Mouse (Mus musculus) limb, embryonic 11.5 days (tissue): ENCODE measurements around the gene Vps13a. TPM values are rescaled to one million over a fixed set of nuclear protein-coding genes. Genes with fewer than 3 reads are reported as not detected.
"Not testable (repeated sequence)": the region's sequence is repeated elsewhere in the genome, so short reads cannot be mapped to it uniquely, and the experiment has no call there.

Experiments used
- ATAC-seq: fragments of 200-750 bp; cut with Nextera tagmentation; 2 replicates; pipeline ENCODE4 v1.8.0; 2017; ENCODE audit warnings: low read depth; ENCODE audit not compliant: insufficient number of reproducible peaks, low FRiP score, low TSS enrichment
- DNase-seq: peaks from one replicate; pipeline ENCODE4 v3.0.0-alpha.2; 2015; ENCODE audit warnings: low spot score
- H3K27ac ChIP-seq: fragments of 300-500 bp; sonication (generic); replicated peaks from 2 replicates; pipeline ENCODE4 v1.5.1; 2014; ENCODE audit warnings: low read depth, mild to moderate bottlenecking, low read length
- H3K27me3 ChIP-seq: fragments of 300-500 bp; sonication (generic); 2 replicates; pipeline ENCODE4 v1.6.1; 2014; ENCODE audit warnings: mild to moderate bottlenecking, low read length, mixed read lengths; ENCODE audit not compliant: control insufficient read depth, insufficient read depth
- H3K36me3 ChIP-seq: fragments of 300-500 bp; sonication (generic); 2 replicates; pipeline ENCODE4 v1.6.1; 2014; ENCODE audit warnings: mild to moderate bottlenecking, low read length, moderate library complexity, mixed read lengths; ENCODE audit not compliant: control insufficient read depth, insufficient read depth
- H3K4me1 ChIP-seq: fragments of 300-500 bp; sonication (generic); 2 replicates; pipeline ENCODE4 v1.6.1; 2014; ENCODE audit warnings: low read length, mixed read lengths; ENCODE audit not compliant: control insufficient read depth, insufficient read depth
- H3K4me2 ChIP-seq: fragments of 300-500 bp; sonication (generic); 2 replicates; pipeline ENCODE4 v1.6.1; 2014; ENCODE audit warnings: low read depth, mild to moderate bottlenecking, moderate library complexity; ENCODE audit not compliant: severe bottlenecking
- H3K4me3 ChIP-seq: fragments of 300-500 bp; sonication (generic); 2 replicates; pipeline ENCODE4 v1.5.1; 2014; ENCODE audit warnings: low read depth, low read length
- H3K9ac ChIP-seq: fragments of 300-500 bp; sonication (generic); 2 replicates; pipeline ENCODE4 v1.6.1; 2014; ENCODE audit warnings: mild to moderate bottlenecking, low read length
- H3K9me3 ChIP-seq: fragments of 300-500 bp; sonication (generic); 2 replicates; pipeline ENCODE4 v1.6.1; 2016; ENCODE audit warnings: low read length; ENCODE audit not compliant: control insufficient read depth
- WGBS: fragments of 180-500 bp; shearing (Covaris S2); extraction: QIAGEN DNeasy Blood & Tissue Kit; methylation state at CpG from one replicate; pipeline ENCODE4 v1.1.7; 2014; 5-methylcytosine and 5-hydroxymethylcytosine counted together
- polyA plus RNA-seq: library from polyadenylated mRNA; unstranded; fragments of >200 nt; fragmentation: Nextera tagmentation; extraction: Ambion mirVana; gene quantifications from 2 replicates; pipeline ENCODE4 v1.2.1, GENCODE M21; 2014

The Vps13a gene
- polyA plus RNA-seq, 1 experiment from 2014 or later = 8.1 TPM

GRCm38 (mm10) chr19:16778578-16778977, 2.2 kb downstream of the Vps13a start:
- DNase-seq = no peak
- ATAC-seq = no peak

GRCm38 (mm10) chr19:16777901-16778300, 2.8 kb downstream of the Vps13a start:
- no peaks in the 10 kb centered on the region; the same call in 1 of the 2 replicates for H3K27me3 ChIP-seq
- H3K27ac ChIP-seq = no peak overlapping the region
- DNase-seq (no peak), ATAC-seq (no peak)
- no peak overlapping the region for H3K4me3 ChIP-seq
- no peaks in the 10 kb centered on the region for H3K36me3 ChIP-seq
- H3K4me2 ChIP-seq = no peak overlapping the region
- no peaks in the 10 kb centered on the region for H3K9me3 ChIP-seq
- H3K9ac ChIP-seq = no peak overlapping the region
- no peaks in the 10 kb centered on the region for H3K4me1 ChIP-seq
- WGBS = 74% methylated on average over 3 of the region's 3 CpGs

More at GRCm38 (mm10) chr19:16778578-16778977, 2.2 kb downstream of the Vps13a start:
- no peaks in the 10 kb centered on the region; the same call in 1 of the 2 replicates for H3K27me3 ChIP-seq
- H3K4me1 ChIP-seq = no peaks in the 10 kb centered on the region
- no peak overlapping the region for H3K4me2 ChIP-seq
- H3K4me3 ChIP-seq = no peak overlapping the region
- H3K9ac ChIP-seq = no peak overlapping the region
- no peaks in the 10 kb centered on the region for H3K36me3 ChIP-seq
- no peak overlapping the region for H3K27ac ChIP-seq
- no peaks in the 10 kb centered on the region for H3K9me3 ChIP-seq
- 78% methylated on average over 6 of the region's 6 CpGs for WGBS

- not testable (repeated sequence) for DNase-seq, H3K9me3 ChIP-seq, ATAC-seq, H3K27ac ChIP-seq, H3K4me3 ChIP-seq, H3K4me1 ChIP-seq, H3K36me3 ChIP-seq, H3K4me2 ChIP-seq, H3K27me3 ChIP-seq, H3K9ac ChIP-seq
These were observed 3.3 kb downstream of the Vps13a start for GRCm38 (mm10) chr19:16777391-16777790.

- no peak for DNase-seq
- ATAC-seq = no peak
- H3K9me3 ChIP-seq = no peaks in the 10 kb centered on the region
- no peaks in the 10 kb centered on the region for H3K27me3 ChIP-seq
- H3K4me2 ChIP-seq = no peak overlapping the region
- 67% methylated on average over 11 of the region's 11 CpGs for WGBS
- H3K9ac ChIP-seq = no peak overlapping the region
- H3K4me1 ChIP-seq = no peaks in the 10 kb centered on the region
- no peak overlapping the region for H3K4me3 ChIP-seq
- H3K36me3 ChIP-seq = no peaks in the 10 kb centered on the region
- no peak overlapping the region for H3K27ac ChIP-seq
These were observed 7.3 kb downstream of the Vps13a start for GRCm38 (mm10) chr19:16773237-16774016.

- DNase-seq (no peak), ATAC-seq (no peak)
- H3K4me1 ChIP-seq = no peaks in the 10 kb centered on the region
- no peak overlapping the region for H3K4me3 ChIP-seq
- 94% methylated on average over 2 of the region's 2 CpGs for WGBS
- H3K27ac ChIP-seq = no peak overlapping the region
- H3K36me3 ChIP-seq = no peaks in the 10 kb centered on the region
- no peaks in the 10 kb centered on the region for H3K27me3 ChIP-seq
- H3K9ac ChIP-seq = no peak overlapping the region
- no peak overlapping the region for H3K4me2 ChIP-seq
- H3K9me3 ChIP-seq = no peaks in the 10 kb centered on the region
These were observed 13.3 kb downstream of the Vps13a start for GRCm38 (mm10) chr19:16767407-16767806.

GRCm38 (mm10) chr19:16757439-16757838, 23.3 kb downstream of the Vps13a start:
- not testable (repeated sequence) for ATAC-seq, H3K27ac ChIP-seq, H3K4me3 ChIP-seq, H3K9ac ChIP-seq, DNase-seq, H3K27me3 ChIP-seq, H3K4me1 ChIP-seq, H3K9me3 ChIP-seq, H3K4me2 ChIP-seq, H3K36me3 ChIP-seq
- whole genome bisulfite sequencing = 94% methylated on average over 8 of the region's 9 CpGs

GRCm38 (mm10) chr19:16755854-16756253, 24.9 kb downstream of the Vps13a start:
- Histone ChIP-seq H3K27me3 (no peaks in the 10 kb centered on the region), H3K27ac (no peak overlapping the region), H3K4me2 (no peak overlapping the region), H3K36me3 (no peaks in the 10 kb centered on the region), H3K4me3 (no peak overlapping the region), H3K9me3 (no peaks in the 10 kb centered on the region), H3K9ac (no peak overlapping the region), H3K4me1 (no peaks in the 10 kb centered on the region)
- ATAC-seq (no peak), DNase-seq (no peak)

- Histone ChIP-seq H3K9ac (no peak overlapping the region), H3K27ac (no peak overlapping the region), H3K4me1 (no peaks in the 10 kb centered on the region), H3K9me3 (no peaks in the 10 kb centered on the region), H3K4me3 (no peak overlapping the region), H3K27me3 (no peaks in the 10 kb centered on the region), H3K4me2 (no peak overlapping the region), H3K36me3 (no peaks in the 10 kb centered on the region)
- DNase-seq (no peak), ATAC-seq (no peak)
- WGBS = 86% methylated on average over 7 of the region's 7 CpGs
These were observed 25.5 kb downstream of the Vps13a start for GRCm38 (mm10) chr19:16755226-16755625.

GRCm38 (mm10) chr19:16753151-16753550, 27.6 kb downstream of the Vps13a start:
- no peaks in the 10 kb centered on the region for H3K27me3 ChIP-seq
- ATAC-seq = no peak
- H3K27ac ChIP-seq = no peak overlapping the region
- H3K36me3 ChIP-seq = no peaks in the 10 kb centered on the region
- WGBS = 87% methylated on average over 3 of the region's 3 CpGs
- H3K9ac ChIP-seq = no peak overlapping the region
- no peak overlapping the region for H3K4me2 ChIP-seq
- no peak overlapping the region for H3K4me3 ChIP-seq
- H3K4me1 ChIP-seq = no peaks in the 10 kb centered on the region
- DNase-seq = no peak
- H3K9me3 ChIP-seq = no peaks in the 10 kb centered on the region
